Mouse (Mus musculus) liver, embryonic 16.5 days (tissue): ENCODE measurements at regions not wholly inside any gene's neighbourhood (a gene's known extent, or its start where the extent isn't known, plus 50 kb on each side); places are given as distances from the start of the nearest gene placed in this dataset.
"Not testable (repeated sequence)": the region's sequence is repeated elsewhere in the genome, so short reads cannot be mapped to it uniquely, and the experiment has no call there.

Experiments
- ATAC-seq: fragments of 200-750 bp; cut with Nextera tagmentation; 2 replicates; pipeline ENCODE4 v1.8.0; 2017; ENCODE audit warnings: low read depth, mild to moderate bottlenecking, moderate number of reproducible peaks, moderate library complexity
- H3K27ac ChIP-seq: fragments of 300-500 bp; sonication (generic); 2 replicates; pipeline ENCODE4 v1.5.1; 2014; ENCODE audit warnings: mild to moderate bottlenecking, low read length
- H3K27me3 ChIP-seq: fragments of 300-500 bp; sonication (generic); 2 replicates; pipeline ENCODE4 v1.6.1; 2014; ENCODE audit warnings: low read depth, low read length, mixed read lengths; ENCODE audit not compliant: control insufficient read depth, insufficient read depth
- H3K36me3 ChIP-seq: fragments of 300-500 bp; sonication (generic); 2 replicates; pipeline ENCODE4 v1.6.1; 2014; ENCODE audit warnings: mild to moderate bottlenecking; ENCODE audit not compliant: control insufficient read depth, insufficient read depth
- H3K4me1 ChIP-seq: fragments of 300-500 bp; sonication (generic); 2 replicates; pipeline ENCODE4 v1.6.1; 2014; ENCODE audit warnings: low read depth, low read length, mixed read lengths; ENCODE audit not compliant: control insufficient read depth
- H3K4me2 ChIP-seq: fragments of 300-500 bp; sonication (generic); 2 replicates; pipeline ENCODE4 v1.6.1; 2014; ENCODE audit warnings: low read depth, low read length, mixed read lengths
- H3K4me3 ChIP-seq: fragments of 300-500 bp; sonication (generic); 2 replicates; pipeline ENCODE4 v1.5.1; 2014; ENCODE audit warnings: low read depth, mild to moderate bottlenecking, low read length
- H3K9ac ChIP-seq: fragments of 300-500 bp; sonication (generic); 2 replicates; pipeline ENCODE4 v1.6.1; 2014; ENCODE audit warnings: low read depth, low read length
- H3K9me3 ChIP-seq: fragments of 300-500 bp; sonication (generic); replicated peaks from 2 replicates; pipeline ENCODE4 v1.6.1; 2016; ENCODE audit warnings: low read length; ENCODE audit not compliant: control insufficient read depth
- WGBS: fragments of 180-500 bp; shearing (Covaris S2); extraction: QIAGEN DNeasy Blood & Tissue Kit; methylation state at CpG from one replicate; pipeline ENCODE4 v1.1.7; 2014; ENCODE audit not compliant: insufficient replicate concordance; 5-methylcytosine and 5-hydroxymethylcytosine counted together

GRCm38 (mm10) chr12:115624221-115624620 is 423.3 kb upstream of the Zfp386 start:
- no peak for ATAC-seq
- no peak overlapping the region for H3K27ac ChIP-seq
- H3K27me3 ChIP-seq, result no peaks in the 10 kb centered on the region
- WGBS, result 43% methylated on average over 3 of the region's 3 CpGs
- H3K36me3 ChIP-seq, result no peaks in the 10 kb centered on the region
- no peak overlapping the region for H3K9ac ChIP-seq
- H3K4me1 ChIP-seq, result no peaks in the 10 kb centered on the region
- no peak overlapping the region for H3K4me2 ChIP-seq
- H3K9me3 ChIP-seq, result no peaks in the 10 kb centered on the region
- no peak overlapping the region for H3K4me3 ChIP-seq

- Histone ChIP-seq H3K4me3 (no peak overlapping the region), H3K27ac (no peak overlapping the region), H3K9me3 (no peaks in the 10 kb centered on the region), H3K4me1 (no peaks in the 10 kb centered on the region), H3K9ac (no peak overlapping the region), H3K36me3 (no peaks in the 10 kb centered on the region), H3K4me2 (no peak overlapping the region), H3K27me3 (no peaks in the 10 kb centered on the region)
- no peak for ATAC-seq
- 40% methylated on average over 3 of the region's 3 CpGs for WGBS
These were observed 399.9 kb upstream of the Zfp386 start for GRCm38 (mm10) chr12:115647599-115647998.

GRCm38 (mm10) chr12:115648161-115648560 is 399.4 kb upstream of the Zfp386 start:
- H3K36me3 ChIP-seq, H3K4me2 ChIP-seq, H3K27ac ChIP-seq, H3K9me3 ChIP-seq, H3K4me3 ChIP-seq, ATAC-seq, H3K4me1 ChIP-seq, H3K9ac ChIP-seq, H3K27me3 ChIP-seq: not testable (repeated sequence)
- WGBS, result 61% methylated on average over 2 of the region's 2 CpGs

- 52% methylated on average over 1 of the region's 1 CpGs for WGBS
These were observed 391.7 kb upstream of the Zfp386 start for GRCm38 (mm10) chr12:115655781-115656180.

GRCm38 (mm10) chr12:115664081-115664480 is 383.4 kb upstream of the Zfp386 start:
- not testable (repeated sequence) for H3K4me3 ChIP-seq, H3K9me3 ChIP-seq, H3K4me2 ChIP-seq, H3K27ac ChIP-seq, H3K36me3 ChIP-seq, H3K4me1 ChIP-seq, H3K9ac ChIP-seq, ATAC-seq, H3K27me3 ChIP-seq

More at GRCm38 (mm10) chr12:115655781-115656180, 391.7 kb upstream of the Zfp386 start:
- ATAC-seq, result no peak
- no peaks in the 10 kb centered on the region for H3K36me3 ChIP-seq
- no peak overlapping the region for H3K4me3 ChIP-seq
- no peak overlapping the region for H3K27ac ChIP-seq
- no peaks in the 10 kb centered on the region for H3K9me3 ChIP-seq
- H3K4me1 ChIP-seq, result no peaks in the 10 kb centered on the region
- no peak overlapping the region for H3K4me2 ChIP-seq
- no peaks in the 10 kb centered on the region for H3K27me3 ChIP-seq
- H3K9ac ChIP-seq, result no peak overlapping the region

- WGBS, result 48% methylated on average over 3 of the region's 3 CpGs
- H3K27ac ChIP-seq, H3K4me1 ChIP-seq, H3K4me3 ChIP-seq, H3K4me2 ChIP-seq, ATAC-seq, H3K27me3 ChIP-seq, H3K36me3 ChIP-seq, H3K9me3 ChIP-seq, H3K9ac ChIP-seq: not testable (repeated sequence)
These were observed 375.8 kb upstream of the Zfp386 start for GRCm38 (mm10) chr12:115671683-115672082.

GRCm38 (mm10) chr12:115691801-115692200 is 355.7 kb upstream of the Zfp386 start:
- Histone ChIP-seq H3K4me1 (no peaks in the 10 kb centered on the region), H3K9ac (no peak overlapping the region), H3K9me3 (no peaks in the 10 kb centered on the region), H3K36me3 (no peaks in the 10 kb centered on the region), H3K4me3 (no peak overlapping the region), H3K27ac (no peak overlapping the region), H3K27me3 (no peaks in the 10 kb centered on the region), H3K4me2 (no peak overlapping the region)
- ATAC-seq, result no peak
- 50% methylated on average over 1 of the region's 1 CpGs for WGBS

- not testable (repeated sequence) for H3K36me3 ChIP-seq, H3K9ac ChIP-seq, H3K27ac ChIP-seq, H3K4me2 ChIP-seq, H3K4me3 ChIP-seq, ATAC-seq, H3K9me3 ChIP-seq, H3K4me1 ChIP-seq, H3K27me3 ChIP-seq
- 0% methylated on average over 1 of the region's 1 CpGs for WGBS
These were observed 337.7 kb upstream of the Zfp386 start for GRCm38 (mm10) chr12:115709813-115710212.

- not testable (repeated sequence) for H3K9ac ChIP-seq, H3K9me3 ChIP-seq, H3K4me2 ChIP-seq, H3K4me1 ChIP-seq, H3K36me3 ChIP-seq, H3K27me3 ChIP-seq, ATAC-seq, H3K27ac ChIP-seq, H3K4me3 ChIP-seq
- 43% methylated on average over 3 of the region's 6 CpGs for WGBS
These were observed 305.5 kb upstream of the Zfp386 start for GRCm38 (mm10) chr12:115742039-115742438.

GRCm38 (mm10) chr12:115749586-115749985 is 297.9 kb upstream of the Zfp386 start:
- not testable (repeated sequence) for H3K4me2 ChIP-seq, H3K9me3 ChIP-seq, H3K4me1 ChIP-seq, H3K27me3 ChIP-seq, H3K4me3 ChIP-seq, H3K36me3 ChIP-seq, ATAC-seq, H3K9ac ChIP-seq, H3K27ac ChIP-seq
- WGBS, result 33% methylated on average over 3 of the region's 3 CpGs
